Mouse (Mus musculus) erythroblast, embryonic 14.5 days (primary cell): Measurements from ENCODE around the gene Vsig10.

ENCODE experiments used
- GATA1 ChIP-seq: IDR thresholded peaks from 2 replicates; pipeline ENCODE4 v1.6.1; 2012; ENCODE audit warnings: low read length, inconsistent platforms, mixed read lengths
- TAL1 ChIP-seq: IDR thresholded peaks from 3 replicates; pipeline ENCODE4 v1.6.1; 2012; ENCODE audit warnings: low read length, inconsistent platforms, mixed read lengths

DNA sequence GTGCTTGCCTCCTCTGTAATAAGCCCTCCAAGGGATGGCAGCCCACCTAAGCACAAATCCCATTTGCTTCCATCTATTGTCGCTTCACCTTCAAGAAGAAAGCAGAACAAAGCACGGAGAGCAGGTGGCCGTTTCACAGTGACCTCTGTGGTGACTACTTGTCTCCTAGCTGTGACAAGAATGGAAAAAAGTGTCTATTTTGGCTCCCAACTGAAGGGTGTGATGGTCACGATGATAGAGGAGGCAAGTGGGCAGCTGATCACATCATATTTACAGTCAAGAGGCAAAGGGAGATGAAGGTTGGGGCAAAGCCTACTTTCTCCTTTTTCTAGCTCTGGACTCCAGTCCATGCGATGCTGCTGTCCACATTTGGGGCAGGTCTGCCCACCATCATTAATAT, 77.0 kb downstream of the Vsig10 start:
- TF ChIP-seq TAL1: no peak
- TF ChIP-seq GATA1: no peak
